Mouse (Mus musculus): ENCODE data around the gene Pla2g2c. TPM values are rescaled to one million over a fixed set of nuclear protein-coding genes. Genes with fewer than 3 reads are reported as not detected.

Pla2g2c gene
- polyA plus RNA-seq, 1 experiment from 2014 or later, result 0.25 TPM

- H3K9ac ChIP-seq, result no peak overlapping the region
- no peaks in the 10 kb centered on the region for H3K27me3 ChIP-seq (replicated peaks)
- no peak for ATAC-seq
- no peak overlapping the region for H3K27ac ChIP-seq
- WGBS, result 60% methylated on average over 7 of the region's 7 CpGs
- no peaks in the 10 kb centered on the region for H3K9me3 ChIP-seq
- H3K4me1 ChIP-seq (replicated peaks), result peaks cover 8% of the 10 kb centered on the region; the same call in 1 of the 2 replicates
- H3K4me2 ChIP-seq (replicated peaks), result no peak overlapping the region
- no peaks in the 10 kb centered on the region for H3K36me3 ChIP-seq
- no peak overlapping the region for H3K4me3 ChIP-seq (replicated peaks)
Measured at GRCm38 (mm10) chr4:138734105-138734504, 9.5 kb downstream of the Pla2g2c start.

GRCm38 (mm10) chr4:138734863-138735262 is 10.3 kb downstream of the Pla2g2c start:
- 92% methylated on average over 4 of the region's 4 CpGs for WGBS
- no peak for ATAC-seq
- Histone ChIP-seq H3K27me3 (replicated peaks) (no peaks in the 10 kb centered on the region), H3K9me3 (no peaks in the 10 kb centered on the region), H3K9ac (no peak overlapping the region), H3K27ac (no peak overlapping the region), H3K4me2 (replicated peaks) (no peak overlapping the region), H3K36me3 (no peaks in the 10 kb centered on the region), H3K4me3 (replicated peaks) (no peak overlapping the region), H3K4me1 (replicated peaks) (peaks cover 10% of the 10 kb centered on the region; the same call in 1 of the 2 replicates)

- no peak within 1 kb of the TSS for H3K4me2 ChIP-seq (replicated peaks)
- peak; percentile 68 for ATAC-seq
- H3K9ac ChIP-seq, result no peak within 1 kb of the TSS
- peaks cover 10% of the 10 kb centered on the region; the same call in 1 of the 2 replicates for H3K4me1 ChIP-seq (replicated peaks)
- no peaks in the 10 kb centered on the region for H3K9me3 ChIP-seq
- H3K36me3 ChIP-seq, result no peaks in the 10 kb centered on the region
- 0 out of 2 replicates have a peak within 1 kb of the TSS, but pooled peaks have one; percentile 51 for H3K27ac ChIP-seq
- no peak within 1 kb of the TSS for H3K4me3 ChIP-seq (replicated peaks)
- WGBS, result 55% methylated on average over 7 of the region's 7 CpGs
- no peaks in the 10 kb centered on the region for H3K27me3 ChIP-seq (replicated peaks)
Measured at GRCm38 (mm10) chr4:138737031-138737430, 12.4 kb downstream of the Pla2g2c start, which contains the start of gene Ubxn10. Ubxn10 (minus strand) TSS chr4:138737167.

- H3K36me3 ChIP-seq, result no peaks in the 10 kb centered on the region
- H3K4me1 ChIP-seq (replicated peaks), result peaks cover 10% of the 10 kb centered on the region; the same call in 1 of the 2 replicates
- no peak overlapping the region for H3K4me2 ChIP-seq (replicated peaks)
- 25% methylated on average over 7 of the region's 7 CpGs for WGBS
- ATAC-seq, result no peak
- H3K9me3 ChIP-seq, result no peaks in the 10 kb centered on the region
- H3K4me3 ChIP-seq (replicated peaks), result no peak overlapping the region
- no peak overlapping the region for H3K9ac ChIP-seq
- no peaks in the 10 kb centered on the region for H3K27me3 ChIP-seq (replicated peaks)
- H3K27ac ChIP-seq, result no peak overlapping the region
Measured at GRCm38 (mm10) chr4:138739136-138739851, 14.7 kb downstream of the Pla2g2c start.

- 59% methylated on average over 4 of the region's 4 CpGs for WGBS
- Histone ChIP-seq H3K36me3 (no peaks in the 10 kb centered on the region), H3K9ac (no peak overlapping the region), H3K4me1 (replicated peaks) (0 out of 2 replicates have a peak, but pooled peaks cover 5% of the 10 kb centered on the region), H3K9me3 (no peaks in the 10 kb centered on the region), H3K27ac (no peak overlapping the region), H3K4me2 (replicated peaks) (no peak overlapping the region), H3K4me3 (replicated peaks) (no peak overlapping the region), H3K27me3 (replicated peaks) (no peaks in the 10 kb centered on the region)
- ATAC-seq, result peak; percentile 42; the same call in 1 of the 2 replicates
Measured at GRCm38 (mm10) chr4:138745884-138746283, 21.3 kb downstream of the Pla2g2c start.

- H3K9me3 ChIP-seq, result no peaks in the 10 kb centered on the region
- WGBS, result 89% methylated on average over 9 of the region's 9 CpGs
- no peak for ATAC-seq
- no peak overlapping the region for H3K9ac ChIP-seq
- no peak overlapping the region for H3K4me2 ChIP-seq (replicated peaks)
- no peaks in the 10 kb centered on the region for H3K36me3 ChIP-seq
- no peak overlapping the region for H3K27ac ChIP-seq
- no peaks in the 10 kb centered on the region for H3K27me3 ChIP-seq (replicated peaks)
- 0 out of 2 replicates have a peak, but pooled peaks cover 5% of the 10 kb centered on the region for H3K4me1 ChIP-seq (replicated peaks)
- H3K4me3 ChIP-seq (replicated peaks), result no peak overlapping the region
Measured at GRCm38 (mm10) chr4:138746866-138747265, 22.3 kb downstream of the Pla2g2c start.

GRCm38 (mm10) chr4:138747851-138748250 is 23.3 kb downstream of the Pla2g2c start:
- 52% methylated on average over 10 of the region's 10 CpGs for WGBS
- no peak overlapping the region for H3K4me2 ChIP-seq (replicated peaks)
- H3K4me3 ChIP-seq (replicated peaks), result no peak overlapping the region
- peak; percentile 59 for ATAC-seq
- no peaks in the 10 kb centered on the region for H3K36me3 ChIP-seq
- H3K4me1 ChIP-seq (replicated peaks), result 0 out of 2 replicates have a peak, but pooled peaks cover 5% of the 10 kb centered on the region
- no peak overlapping the region for H3K9ac ChIP-seq
- H3K27me3 ChIP-seq (replicated peaks), result no peaks in the 10 kb centered on the region
- no peaks in the 10 kb centered on the region for H3K9me3 ChIP-seq
- no peak overlapping the region for H3K27ac ChIP-seq

GRCm38 (mm10) chr4:138748369-138749072 is 23.9 kb downstream of the Pla2g2c start:
- no peaks in the 10 kb centered on the region for H3K27me3 ChIP-seq (replicated peaks)
- H3K4me1 ChIP-seq (replicated peaks), result 0 out of 2 replicates have a peak, but pooled peaks cover 5% of the 10 kb centered on the region
- H3K9ac ChIP-seq, result no peak overlapping the region
- no peak overlapping the region for H3K4me2 ChIP-seq (replicated peaks)
- peak; percentile 64; the same call in 1 of the 2 replicates for ATAC-seq
- H3K9me3 ChIP-seq, result no peaks in the 10 kb centered on the region
- WGBS, result 50% methylated on average over 8 of the region's 8 CpGs
- H3K36me3 ChIP-seq, result no peaks in the 10 kb centered on the region
- no peak overlapping the region for H3K4me3 ChIP-seq (replicated peaks)
- no peak overlapping the region for H3K27ac ChIP-seq

- no peaks in the 10 kb centered on the region for H3K9me3 ChIP-seq
- H3K27me3 ChIP-seq (replicated peaks), result no peaks in the 10 kb centered on the region
- 0 out of 2 replicates have a peak, but pooled peaks cover 13% of the 10 kb centered on the region for H3K4me1 ChIP-seq (replicated peaks)
- ATAC-seq, result no peak
- no peak overlapping the region for H3K4me3 ChIP-seq (replicated peaks)
- H3K9ac ChIP-seq, result no peak overlapping the region
- WGBS, result 95% methylated on average over 6 of the region's 6 CpGs
- no peak overlapping the region for H3K4me2 ChIP-seq (replicated peaks)
- no peak overlapping the region for H3K27ac ChIP-seq
- H3K36me3 ChIP-seq, result no peaks in the 10 kb centered on the region
Measured at GRCm38 (mm10) chr4:138752603-138753002, 28.0 kb downstream of the Pla2g2c start.

- WGBS, result 97% methylated on average over 3 of the region's 3 CpGs
- H3K27me3 ChIP-seq (replicated peaks), result no peaks in the 10 kb centered on the region
- H3K4me2 ChIP-seq (replicated peaks), result no peak overlapping the region
- no peak overlapping the region for H3K9ac ChIP-seq
- 0 out of 2 replicates have a peak, but pooled peaks cover 13% of the 10 kb centered on the region for H3K4me1 ChIP-seq (replicated peaks)
- no peaks in the 10 kb centered on the region for H3K36me3 ChIP-seq
- H3K27ac ChIP-seq, result no peak overlapping the region
- H3K4me3 ChIP-seq (replicated peaks), result no peak overlapping the region
- no peaks in the 10 kb centered on the region for H3K9me3 ChIP-seq
- no peak for ATAC-seq
Measured at GRCm38 (mm10) chr4:138753608-138754007, 29.0 kb downstream of the Pla2g2c start.

- Histone ChIP-seq H3K9me3 (no peaks in the 10 kb centered on the region), H3K4me1 (replicated peaks) (0 out of 2 replicates have a peak, but pooled peaks cover 11% of the 10 kb centered on the region), H3K4me3 (replicated peaks) (no peak overlapping the region), H3K4me2 (replicated peaks) (no peak overlapping the region), H3K27ac (no peak overlapping the region), H3K27me3 (replicated peaks) (no peaks in the 10 kb centered on the region), H3K36me3 (no peaks in the 10 kb centered on the region), H3K9ac (no peak overlapping the region)
- peak; percentile 70 for ATAC-seq
- WGBS, result 63% methylated on average over 9 of the region's 9 CpGs
Measured at GRCm38 (mm10) chr4:138754432-138754831, 29.8 kb downstream of the Pla2g2c start.

GRCm38 (mm10) chr4:138755439-138755838 is 30.8 kb downstream of the Pla2g2c start:
- 0 out of 2 replicates have a peak, but pooled peaks cover 12% of the 10 kb centered on the region for H3K4me1 ChIP-seq (replicated peaks)
- no peaks in the 10 kb centered on the region for H3K27me3 ChIP-seq (replicated peaks)
- no peak overlapping the region for H3K27ac ChIP-seq
- H3K36me3 ChIP-seq, result no peaks in the 10 kb centered on the region
- WGBS, result 70% methylated on average over 4 of the region's 4 CpGs
- H3K9ac ChIP-seq, result no peak overlapping the region
- no peaks in the 10 kb centered on the region for H3K9me3 ChIP-seq
- H3K4me3 ChIP-seq (replicated peaks), result no peak overlapping the region
- no peak for ATAC-seq
- H3K4me2 ChIP-seq (replicated peaks), result no peak overlapping the region
